Mouse (Mus musculus): Measurements from ENCODE around the gene Tpst2. TPM values are rescaled to one million over a fixed set of nuclear protein-coding genes. Genes with fewer than 3 reads are reported as not detected.
A peak's percentile ranks its signal among the peaks of the same experiment; 100 is the strongest.

Gene Tpst2
- polyA plus RNA-seq, 1 experiment from 2014 or later: 31.2 TPM

DNA sequence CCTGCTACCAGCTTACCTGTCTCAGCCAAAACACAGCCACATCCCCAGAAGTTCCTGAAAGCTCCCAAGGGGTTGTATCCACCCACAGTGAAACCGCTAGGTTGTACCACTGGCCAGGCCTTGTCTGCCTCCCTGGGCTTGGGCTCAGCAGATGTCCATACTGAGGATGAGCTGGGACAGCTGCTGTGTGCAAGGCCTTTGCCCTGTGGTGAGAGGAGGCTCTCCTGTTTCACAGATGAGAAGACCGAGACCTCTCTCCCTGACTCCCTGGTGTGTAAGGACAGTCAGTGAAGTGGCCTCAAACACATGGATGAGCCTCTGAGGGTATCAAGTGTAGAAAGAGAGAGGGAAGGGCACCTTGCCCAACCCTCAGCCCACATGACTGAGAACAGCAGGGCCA is 11.2 kb downstream of the Tpst2 start:
- Histone ChIP-seq H3K4me1 (ENCODE audit: control insufficient read depth, insufficient read depth, low read length) (peaks cover 37% of the 10 kb centered on the region), H3K9me3 (replicated peaks; ENCODE audit: control insufficient read depth, low read length) (no peaks in the 10 kb centered on the region), H3K27ac (ENCODE audit: low read depth, low read length) (no peak overlapping the region), H3K4me2 (no peak overlapping the region), H3K36me3 (ENCODE audit: control insufficient read depth, insufficient read depth, low read length) (no peaks in the 10 kb centered on the region), H3K4me3 (ENCODE audit: low read depth, low read length) (no peak overlapping the region), H3K27me3 (ENCODE audit: control insufficient read depth, insufficient read depth, low read length) (no peaks in the 10 kb centered on the region), H3K9ac (ENCODE audit: low read depth, low read length) (0 out of 2 replicates have a peak overlapping the region, but pooled peaks have one; percentile 10)
- ATAC-seq (replicated peaks; ENCODE audit: insufficient number of reproducible peaks, low FRiP score, low TSS enrichment): no peak
- WGBS (ENCODE audit: insufficient replicate concordance): 86% methylated on average over 2 of the region's 2 CpGs

DNA sequence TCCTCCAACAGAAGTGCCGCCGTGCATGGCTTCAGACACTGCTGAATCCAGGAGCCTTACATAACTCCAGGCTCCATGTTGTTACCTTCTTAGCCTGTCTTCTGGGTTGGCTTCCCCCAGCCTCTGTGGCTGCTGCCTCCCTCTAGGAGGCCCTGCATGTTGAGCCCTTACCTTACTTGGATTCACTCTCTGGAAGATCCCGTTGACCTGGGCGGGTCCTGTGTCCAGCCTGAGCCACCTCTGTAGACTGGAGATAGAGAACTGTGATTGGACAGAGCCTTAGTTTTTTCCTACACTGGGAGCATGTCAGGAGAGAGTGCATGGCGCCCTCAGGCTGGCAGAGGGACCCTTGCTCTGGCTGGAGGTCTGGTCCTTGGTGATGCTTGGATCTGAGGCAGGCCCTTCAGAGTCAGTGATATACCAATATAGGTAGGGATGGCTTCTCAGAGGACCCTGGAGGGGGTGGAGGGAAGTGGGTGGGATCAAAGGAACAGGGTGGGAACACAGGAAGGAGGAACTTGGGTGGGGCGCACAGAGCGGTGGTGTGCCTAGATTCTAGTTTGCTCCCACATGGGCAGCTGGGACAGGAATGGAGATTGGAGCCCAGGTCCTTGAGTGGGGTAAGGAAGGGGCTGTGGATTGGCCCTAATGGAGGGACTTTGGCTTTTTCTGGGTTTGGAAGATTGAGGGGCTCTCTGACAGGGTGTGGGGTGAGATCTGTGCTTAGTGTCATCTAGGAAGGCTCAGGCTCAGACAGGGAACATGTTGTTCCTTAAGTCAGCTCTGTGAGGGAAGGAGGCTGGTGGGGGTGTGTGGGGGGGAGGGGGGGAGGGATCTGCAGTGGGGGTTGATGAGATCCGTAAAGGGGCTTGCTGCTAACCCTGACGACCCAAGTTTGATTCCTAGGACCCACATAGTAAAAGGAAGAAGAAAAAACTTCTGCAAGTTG is 12.0 kb downstream of the Tpst2 start:
- WGBS (ENCODE audit: insufficient replicate concordance): 69% methylated on average over 9 of the region's 9 CpGs
- Histone ChIP-seq H3K4me1 (ENCODE audit: control insufficient read depth, insufficient read depth, low read length) (peaks cover 30% of the 10 kb centered on the region), H3K27ac (ENCODE audit: low read depth, low read length) (no peak overlapping the region), H3K9ac (ENCODE audit: low read depth, low read length) (no peak overlapping the region), H3K4me3 (ENCODE audit: low read depth, low read length) (no peak overlapping the region), H3K36me3 (ENCODE audit: control insufficient read depth, insufficient read depth, low read length) (no peaks in the 10 kb centered on the region), H3K27me3 (ENCODE audit: control insufficient read depth, insufficient read depth, low read length) (no peaks in the 10 kb centered on the region), H3K9me3 (replicated peaks; ENCODE audit: control insufficient read depth, low read length) (no peaks in the 10 kb centered on the region), H3K4me2 (no peak overlapping the region; the same call in 1 of the 2 replicates)
- no peak for ATAC-seq (replicated peaks; ENCODE audit: insufficient number of reproducible peaks, low FRiP score, low TSS enrichment)

DNA sequence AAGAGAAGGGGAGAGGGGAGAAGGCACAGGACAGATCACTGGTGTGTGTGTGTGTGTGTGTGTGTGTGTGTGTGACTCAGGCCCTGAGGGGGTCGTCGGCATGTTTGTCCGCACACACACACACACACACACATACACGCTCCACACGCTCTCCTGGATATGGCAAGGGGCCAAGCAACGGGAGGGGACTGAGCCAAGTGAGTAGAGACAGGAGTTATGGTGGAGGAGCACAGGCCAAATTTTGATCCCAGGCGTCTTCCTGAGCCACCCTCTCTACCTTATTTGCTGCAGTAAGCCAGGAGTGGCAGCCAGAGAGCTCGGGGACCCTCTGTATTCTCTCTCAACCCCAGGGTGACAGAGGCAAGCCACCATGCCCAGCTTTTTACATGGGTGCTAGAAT is 12.7 kb downstream of the Tpst2 start:
- Histone ChIP-seq H3K9me3 (replicated peaks; ENCODE audit: control insufficient read depth, low read length) (no peaks in the 10 kb centered on the region), H3K9ac (ENCODE audit: low read depth, low read length) (no peak overlapping the region), H3K36me3 (ENCODE audit: control insufficient read depth, insufficient read depth, low read length) (no peaks in the 10 kb centered on the region), H3K4me2 (no peak overlapping the region), H3K27ac (ENCODE audit: low read depth, low read length) (no peak overlapping the region), H3K4me1 (ENCODE audit: control insufficient read depth, insufficient read depth, low read length) (peaks cover 23% of the 10 kb centered on the region), H3K27me3 (ENCODE audit: control insufficient read depth, insufficient read depth, low read length) (no peaks in the 10 kb centered on the region), H3K4me3 (ENCODE audit: low read depth, low read length) (no peak overlapping the region)
- ATAC-seq (replicated peaks; ENCODE audit: insufficient number of reproducible peaks, low FRiP score, low TSS enrichment): no peak
- 72% methylated on average over 8 of the region's 8 CpGs for WGBS (ENCODE audit: insufficient replicate concordance)

DNA sequence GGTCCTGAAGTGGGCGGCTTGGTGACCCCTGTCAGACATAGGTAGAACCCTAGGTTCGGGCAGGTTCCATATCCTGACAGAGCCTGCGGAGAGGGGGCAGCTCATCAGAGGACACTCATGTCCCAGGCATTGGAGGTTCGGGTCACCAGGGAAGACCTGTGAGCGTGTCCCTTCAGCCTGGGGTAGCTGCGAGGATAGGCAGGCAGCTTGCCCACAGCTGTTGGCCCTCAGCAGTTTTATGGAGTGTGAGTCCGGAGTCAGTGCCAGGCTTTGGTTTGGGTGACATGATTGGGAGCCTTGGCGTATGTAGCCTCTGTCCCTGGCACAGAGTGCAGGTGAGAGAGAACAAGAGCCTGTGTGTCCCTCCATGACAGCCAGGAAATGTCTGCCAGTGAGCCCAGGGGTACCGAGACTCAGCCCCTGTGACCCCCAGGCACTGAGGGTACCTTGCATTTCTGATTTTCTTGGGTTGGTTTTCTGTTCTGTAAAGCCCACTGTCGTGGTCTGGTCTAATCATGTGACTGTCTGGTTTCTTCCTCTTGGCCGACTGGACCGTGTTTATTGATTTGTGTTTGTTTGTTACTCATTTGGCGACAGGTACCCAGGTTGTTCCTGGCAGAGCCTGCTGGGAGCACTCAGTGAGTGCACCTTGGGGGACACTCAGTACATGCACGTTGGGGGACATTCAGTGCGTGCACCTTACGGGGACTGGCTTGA is 13.5 kb downstream of the Tpst2 start:
- no peak for ATAC-seq (replicated peaks; ENCODE audit: insufficient number of reproducible peaks, low FRiP score, low TSS enrichment)
- no peaks in the 10 kb centered on the region for H3K27me3 ChIP-seq (ENCODE audit: control insufficient read depth, insufficient read depth, low read length)
- no peak overlapping the region for H3K4me3 ChIP-seq (ENCODE audit: low read depth, low read length)
- H3K9me3 ChIP-seq (replicated peaks; ENCODE audit: control insufficient read depth, low read length): no peaks in the 10 kb centered on the region
- no peak overlapping the region for H3K27ac ChIP-seq (ENCODE audit: low read depth, low read length)
- WGBS (ENCODE audit: insufficient replicate concordance): 87% methylated on average over 16 of the region's 16 CpGs
- no peak overlapping the region for H3K9ac ChIP-seq (ENCODE audit: low read depth, low read length)
- H3K4me1 ChIP-seq (ENCODE audit: control insufficient read depth, insufficient read depth, low read length): peaks cover 20% of the 10 kb centered on the region
- H3K36me3 ChIP-seq (ENCODE audit: control insufficient read depth, insufficient read depth, low read length): no peaks in the 10 kb centered on the region
- H3K4me2 ChIP-seq: no peak overlapping the region

DNA sequence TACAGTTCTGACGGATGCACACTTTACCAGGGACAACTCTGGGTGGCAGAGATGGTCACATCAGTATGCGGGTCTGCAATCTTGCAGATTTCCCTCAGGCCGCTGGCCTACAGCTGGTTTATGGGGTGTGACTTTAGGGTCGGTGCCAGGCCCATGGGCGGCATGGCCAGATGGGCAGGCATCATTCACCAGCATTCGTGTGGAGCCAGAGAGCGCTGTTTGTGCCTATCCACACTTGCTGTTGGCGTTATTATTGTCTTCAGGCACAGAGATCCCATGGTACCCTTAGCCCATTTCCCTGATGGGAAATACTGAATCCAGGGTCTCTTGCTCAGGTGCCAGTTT is 14.0 kb downstream of the Tpst2 start:
- Histone ChIP-seq H3K9ac (ENCODE audit: low read depth, low read length) (no peak overlapping the region), H3K4me2 (no peak overlapping the region), H3K36me3 (ENCODE audit: control insufficient read depth, insufficient read depth, low read length) (no peaks in the 10 kb centered on the region), H3K27ac (ENCODE audit: low read depth, low read length) (no peak overlapping the region), H3K9me3 (replicated peaks; ENCODE audit: control insufficient read depth, low read length) (no peaks in the 10 kb centered on the region), H3K27me3 (ENCODE audit: control insufficient read depth, insufficient read depth, low read length) (no peaks in the 10 kb centered on the region), H3K4me3 (ENCODE audit: low read depth, low read length) (no peak overlapping the region), H3K4me1 (ENCODE audit: control insufficient read depth, insufficient read depth, low read length) (peaks cover 22% of the 10 kb centered on the region; the same call in 1 of the 2 replicates)
- no peak for ATAC-seq (replicated peaks; ENCODE audit: insufficient number of reproducible peaks, low FRiP score, low TSS enrichment)
- 86% methylated on average over 8 of the region's 8 CpGs for WGBS (ENCODE audit: insufficient replicate concordance)

DNA sequence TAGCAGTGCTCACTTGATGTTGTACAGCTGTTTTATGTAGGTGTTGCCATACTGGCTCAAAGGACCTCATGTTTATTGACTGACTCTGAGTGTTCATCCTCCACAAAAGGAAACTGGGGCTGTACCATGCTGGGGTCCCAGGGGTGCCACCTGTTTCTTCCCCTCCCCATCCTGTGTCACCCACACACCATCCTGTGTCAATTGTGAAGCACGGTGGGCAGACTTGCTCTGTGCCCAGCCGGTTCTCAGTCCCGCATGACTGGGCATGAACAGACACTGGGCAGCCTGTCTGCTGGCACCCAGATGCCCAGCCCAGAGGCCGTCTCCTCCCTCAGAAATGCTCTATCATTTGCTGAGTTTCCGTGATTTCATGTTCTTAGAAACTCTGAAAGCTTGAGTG is 15.4 kb downstream of the Tpst2 start:
- no peak for ATAC-seq (replicated peaks; ENCODE audit: insufficient number of reproducible peaks, low FRiP score, low TSS enrichment)
- WGBS (ENCODE audit: insufficient replicate concordance): 91% methylated on average over 5 of the region's 5 CpGs
- Histone ChIP-seq H3K27me3 (ENCODE audit: control insufficient read depth, insufficient read depth, low read length) (no peaks in the 10 kb centered on the region), H3K4me2 (no peak overlapping the region), H3K9ac (ENCODE audit: low read depth, low read length) (no peak overlapping the region), H3K4me1 (ENCODE audit: control insufficient read depth, insufficient read depth, low read length) (peaks cover 27% of the 10 kb centered on the region; the same call in 1 of the 2 replicates), H3K27ac (ENCODE audit: low read depth, low read length) (no peak overlapping the region), H3K9me3 (replicated peaks; ENCODE audit: control insufficient read depth, low read length) (no peaks in the 10 kb centered on the region), H3K36me3 (ENCODE audit: control insufficient read depth, insufficient read depth, low read length) (no peaks in the 10 kb centered on the region), H3K4me3 (ENCODE audit: low read depth, low read length) (no peak overlapping the region)

DNA sequence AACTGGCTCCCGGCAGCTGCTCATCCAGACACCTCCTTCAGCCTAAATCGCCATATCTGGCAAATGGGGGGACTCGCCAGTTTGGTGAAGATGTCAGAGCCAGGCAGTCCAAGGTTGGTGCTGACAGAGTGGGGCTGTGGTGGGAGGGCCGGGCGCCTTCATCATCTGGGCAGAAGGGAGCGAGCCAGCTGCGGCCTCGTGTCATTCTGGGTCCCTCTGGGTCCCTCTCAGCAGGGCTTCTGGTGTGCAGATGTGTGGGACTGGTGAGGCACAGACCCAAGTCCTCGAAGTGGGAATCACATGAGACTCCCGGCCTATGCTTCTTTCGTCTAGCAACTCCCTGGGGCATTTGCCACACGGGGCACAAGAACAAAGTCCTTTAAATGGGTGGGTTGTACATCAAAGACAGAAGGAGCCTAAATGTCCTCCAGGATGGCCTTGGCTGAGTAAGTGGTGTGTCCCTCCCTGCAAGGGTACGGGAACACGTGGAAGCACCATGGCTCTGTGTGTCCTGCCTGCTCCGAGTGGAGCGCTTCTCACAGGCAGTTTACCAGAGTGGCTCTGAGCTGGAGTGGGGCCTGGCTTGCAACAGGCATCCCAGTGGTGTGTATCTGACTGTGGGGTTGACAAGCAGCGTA is 16.0 kb downstream of the Tpst2 start:
- no peak overlapping the region for H3K9ac ChIP-seq (ENCODE audit: low read depth, low read length)
- no peak overlapping the region for H3K27ac ChIP-seq (ENCODE audit: low read depth, low read length)
- no peak overlapping the region for H3K4me3 ChIP-seq (ENCODE audit: low read depth, low read length)
- ATAC-seq (replicated peaks; ENCODE audit: insufficient number of reproducible peaks, low FRiP score, low TSS enrichment): no peak
- H3K36me3 ChIP-seq (ENCODE audit: control insufficient read depth, insufficient read depth, low read length): no peaks in the 10 kb centered on the region
- H3K4me1 ChIP-seq (ENCODE audit: control insufficient read depth, insufficient read depth, low read length): peaks cover 29% of the 10 kb centered on the region; the same call in 1 of the 2 replicates
- no peak overlapping the region for H3K4me2 ChIP-seq
- H3K9me3 ChIP-seq (replicated peaks; ENCODE audit: control insufficient read depth, low read length): no peaks in the 10 kb centered on the region
- 76% methylated on average over 16 of the region's 17 CpGs for WGBS (ENCODE audit: insufficient replicate concordance)
- no peaks in the 10 kb centered on the region for H3K27me3 ChIP-seq (ENCODE audit: control insufficient read depth, insufficient read depth, low read length)

DNA sequence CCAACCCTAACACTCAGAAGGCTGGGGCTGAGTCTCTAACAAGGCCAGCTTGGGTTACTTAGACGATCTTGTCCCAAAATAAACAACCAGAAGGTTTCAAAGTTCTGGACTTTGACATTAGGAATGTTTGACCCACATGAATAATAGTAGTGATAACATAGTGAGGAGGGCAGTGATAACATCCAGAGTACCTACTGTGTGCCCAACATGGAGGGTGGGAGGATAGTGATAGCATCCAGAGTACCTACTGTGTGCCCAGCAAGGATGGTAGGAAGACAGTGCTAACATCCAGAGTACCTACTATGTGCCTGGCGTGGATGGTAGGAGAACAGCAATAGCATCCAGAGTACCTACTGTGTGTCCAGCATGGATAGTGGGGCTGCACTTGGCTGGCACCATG is 17.3 kb downstream of the Tpst2 start:
- no peak overlapping the region for H3K9ac ChIP-seq (ENCODE audit: low read depth, low read length)
- no peaks in the 10 kb centered on the region for H3K36me3 ChIP-seq (ENCODE audit: control insufficient read depth, insufficient read depth, low read length)
- no peaks in the 10 kb centered on the region for H3K9me3 ChIP-seq (replicated peaks; ENCODE audit: control insufficient read depth, low read length)
- no peak overlapping the region for H3K4me2 ChIP-seq
- ATAC-seq (replicated peaks; ENCODE audit: insufficient number of reproducible peaks, low FRiP score, low TSS enrichment): no peak
- 58% methylated on average over 2 of the region's 2 CpGs for WGBS (ENCODE audit: insufficient replicate concordance)
- no peaks in the 10 kb centered on the region for H3K27me3 ChIP-seq (ENCODE audit: control insufficient read depth, insufficient read depth, low read length)
- H3K4me1 ChIP-seq (ENCODE audit: control insufficient read depth, insufficient read depth, low read length): peaks cover 19% of the 10 kb centered on the region; the same call in 1 of the 2 replicates
- no peak overlapping the region for H3K4me3 ChIP-seq (ENCODE audit: low read depth, low read length)
- no peak overlapping the region for H3K27ac ChIP-seq (ENCODE audit: low read depth, low read length)

Data from heart, embryonic 11.5 days (tissue).